Mouse (Mus musculus) layer of hippocampus, postnatal 10 days (tissue): ENCODE results near the gene Calcrl. TPM values are rescaled to one million over a fixed set of nuclear protein-coding genes. Genes with fewer than 3 reads are reported as not detected.

ENCODE experiments used
- DNase-seq, 2 experiments: peaks; one replicate each; pipeline ENCODE4 v3.0.0; 2021; ENCODE audit warnings: low spot score in 2 of 2
- total RNA-seq, 2 experiments: library from RNA; stranded (reverse); gene quantifications; 2 replicates each; pipeline ENCODE4 v1.2.3; 2021

Calcrl gene
- total RNA-seq, 2 experiments from 2014 or later = 12.0 to 14.1 TPM

DNA sequence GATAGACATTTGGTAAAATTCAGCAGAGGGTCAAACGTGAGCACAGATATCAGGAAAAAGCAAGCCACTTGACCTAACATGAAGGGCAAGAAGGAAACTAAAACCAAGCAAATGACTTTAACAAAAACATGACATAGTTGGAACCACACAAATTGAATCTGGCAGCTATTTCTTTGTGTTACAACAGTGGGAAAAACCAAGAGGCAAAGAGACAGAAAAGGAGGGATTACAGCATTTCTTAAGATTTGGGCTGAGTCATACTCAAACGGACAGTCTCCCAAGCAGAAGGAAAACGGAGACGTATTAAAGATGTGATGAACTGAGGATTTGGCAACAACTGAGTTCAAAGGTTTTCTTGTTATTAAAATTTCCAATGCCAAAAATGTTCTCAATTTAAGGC is 88.9 kb downstream of the Calcrl start:
- no peak for DNase-seq

DNA sequence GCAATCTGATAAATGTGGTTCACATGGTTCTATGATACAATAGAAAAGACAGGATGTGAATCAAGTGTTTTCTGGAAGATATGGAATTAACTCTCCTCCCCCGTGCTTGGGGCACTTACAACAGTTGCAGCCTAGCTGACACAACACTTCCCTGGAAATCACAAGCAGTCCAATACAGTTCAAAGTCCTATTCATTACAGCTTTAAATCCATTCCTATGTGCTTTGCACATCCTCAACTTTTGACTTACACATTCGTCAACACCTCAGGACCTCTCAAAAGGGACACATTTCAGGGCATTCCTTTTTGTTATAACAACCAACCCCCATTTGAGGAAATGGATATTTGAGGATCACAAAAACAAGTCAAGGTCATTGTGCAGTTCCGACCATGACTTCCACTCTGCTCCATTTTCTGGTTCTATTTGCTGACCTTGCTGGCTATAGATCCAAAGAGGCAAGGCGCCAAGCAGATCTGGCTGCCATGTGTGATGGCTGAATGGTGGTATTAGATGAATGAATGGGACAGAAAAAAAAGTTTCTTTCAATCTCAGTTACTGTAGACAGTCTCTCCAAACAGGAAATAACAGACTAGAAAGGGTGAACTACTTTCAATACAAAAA is 108.9 kb downstream of the Calcrl start:
- no peak for DNase-seq

DNA sequence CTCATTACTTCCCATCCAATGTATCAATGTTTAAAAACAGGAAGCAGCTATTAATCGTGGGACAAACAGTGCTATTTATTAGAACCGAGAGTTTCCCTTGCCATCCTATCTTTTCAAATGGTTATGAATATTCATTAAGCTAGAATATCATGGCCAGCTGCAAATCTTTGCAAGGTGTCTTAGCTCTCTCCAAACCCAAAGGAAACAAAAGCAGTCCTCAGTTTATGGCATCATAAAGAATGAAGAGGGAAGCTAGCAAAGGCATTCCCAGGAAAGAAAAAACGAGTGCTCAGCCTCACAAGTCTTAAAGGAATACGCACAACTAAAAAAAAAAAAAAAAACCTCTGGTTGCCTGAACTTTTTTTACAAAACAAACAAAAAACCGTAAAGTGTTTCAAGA is 128.7 kb downstream of the Calcrl start:
- no peak for DNase-seq

DNA sequence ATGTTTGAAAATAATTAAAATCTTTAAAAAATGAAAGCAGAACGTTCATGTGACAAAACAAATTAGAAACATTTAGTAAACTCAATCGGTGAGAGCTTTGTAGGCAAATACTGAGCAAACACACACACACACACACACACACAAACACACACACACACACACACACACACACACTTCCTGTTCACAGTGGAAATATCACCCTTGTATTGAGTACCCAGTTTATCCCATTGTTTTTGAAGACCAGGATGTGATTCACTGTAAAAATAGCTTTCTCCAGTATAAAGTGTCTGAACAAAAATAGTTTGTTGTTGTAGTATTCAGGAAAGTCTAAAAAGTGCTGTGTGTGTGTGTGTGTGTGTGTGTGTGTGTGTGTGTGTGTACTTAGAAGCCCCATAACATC is 130.1 kb downstream of the Calcrl start:
- DNase-seq = no peak

DNA sequence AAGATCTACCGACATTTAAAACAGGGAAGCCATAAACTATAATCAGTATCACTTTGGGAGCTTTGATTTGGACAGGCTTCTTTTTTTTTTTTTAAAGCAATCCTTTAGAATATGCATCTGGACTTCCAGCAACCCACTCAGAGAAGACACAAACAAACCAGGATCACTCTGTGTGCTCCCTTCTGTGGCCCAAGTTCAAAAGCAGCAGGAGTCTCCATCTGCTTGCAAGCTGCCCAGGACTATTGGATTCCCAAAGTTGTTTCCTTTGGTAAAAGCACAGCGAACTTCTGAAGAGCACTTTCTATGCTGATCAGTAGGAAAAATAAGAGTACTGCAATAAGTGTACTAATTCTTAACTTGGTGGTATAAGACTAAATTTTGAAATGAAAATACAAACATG is 130.6 kb downstream of the Calcrl start:
- DNase-seq = no peak

DNA sequence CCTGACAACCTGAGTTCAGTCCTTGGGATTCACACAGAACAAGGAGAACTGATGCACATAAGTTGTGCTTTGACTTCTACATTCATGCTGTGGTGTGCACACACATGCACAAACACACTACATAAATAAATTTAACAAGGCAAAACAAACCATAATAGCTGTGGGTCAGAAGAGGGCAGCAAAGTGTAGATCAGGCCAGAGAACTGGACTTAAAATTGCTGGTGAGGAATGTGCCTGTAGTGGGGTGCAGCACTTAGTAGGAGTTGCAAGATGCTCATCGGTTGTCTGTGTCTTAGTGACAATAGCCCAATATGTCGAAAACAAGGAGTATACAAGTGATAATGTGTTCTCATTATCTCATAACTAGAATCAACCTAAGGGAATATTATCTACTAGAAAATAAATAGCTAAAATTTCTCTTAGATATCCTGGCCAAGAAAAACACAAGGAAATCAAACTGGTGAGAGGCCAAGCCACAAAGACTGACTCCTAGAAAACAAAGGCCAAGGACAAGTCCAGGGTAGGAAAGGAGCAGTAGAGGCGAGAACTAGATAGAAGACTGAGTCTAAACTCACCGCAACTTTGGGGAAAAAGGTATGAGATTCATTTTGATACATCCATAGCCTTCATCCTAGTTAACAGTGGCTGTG is 132.7 kb downstream of the Calcrl start:
- DNase-seq = no peak

DNA sequence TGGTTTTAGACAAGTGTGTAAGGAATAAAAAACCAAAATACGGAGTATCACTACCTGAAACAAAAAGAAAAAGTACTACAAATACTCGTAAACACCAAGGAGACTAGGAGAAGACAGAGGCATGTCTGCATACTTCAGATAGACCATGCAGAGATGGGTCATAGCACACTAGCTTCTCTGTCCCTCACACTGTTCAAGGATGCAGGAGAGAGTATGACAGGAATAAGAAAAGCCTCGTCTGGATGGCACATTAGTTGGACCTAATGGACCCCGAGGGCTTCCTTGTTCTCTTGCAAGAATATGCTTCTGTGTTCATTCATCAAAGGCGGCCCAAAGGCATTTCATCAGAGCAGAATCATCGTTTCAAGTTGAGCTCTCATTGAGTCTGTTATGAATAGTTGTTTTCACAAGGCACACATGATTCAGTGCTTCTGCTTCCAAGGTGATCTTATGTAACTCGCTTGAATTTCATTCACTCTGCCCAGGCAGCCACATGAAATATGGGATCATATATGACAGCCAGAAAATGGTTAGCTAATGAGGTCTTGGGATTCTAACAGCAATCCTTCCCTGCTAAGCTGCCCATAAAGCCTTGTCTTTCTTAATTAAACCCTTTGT is 136.2 kb downstream of the Calcrl start:
- no peak for DNase-seq

Other genes with a start within 250 kb of the Calcrl start
- gene Tfpi, start 51.4 kb upstream of the Calcrl start, total RNA-seq = 1 to 10 TPM; 7.9 TPM
- 10 to 100 TPM; 62.2 to 63.7 TPM for gene Ctnnd1, start 225.4 kb upstream of the Calcrl start, total RNA-seq
- not detected for gene Btbd18, start 233.7 kb upstream of the Calcrl start, total RNA-seq
- 10 to 100 TPM; 58.8 to 67.6 TPM for gene Selenoh, start 245.4 kb upstream of the Calcrl start, total RNA-seq